Mouse (Mus musculus) gastrocnemius, adult 18-20 months (tissue): Measurements from ENCODE around the gene Avpr2. TPM values are rescaled to one million over a fixed set of nuclear protein-coding genes. Genes with fewer than 3 reads are reported as not detected.

Experiments used
- DNase-seq: peaks from one replicate; pipeline ENCODE4 v3.0.0; 2021; ENCODE audit warnings: low spot score
- total RNA-seq, 2 experiments: library from RNA; stranded (reverse); gene quantifications; 2 replicates each; pipeline ENCODE4 v1.2.3; 2021

Gene Avpr2
- total RNA-seq, 2 experiments from 2014 or later: not detected

DNA sequence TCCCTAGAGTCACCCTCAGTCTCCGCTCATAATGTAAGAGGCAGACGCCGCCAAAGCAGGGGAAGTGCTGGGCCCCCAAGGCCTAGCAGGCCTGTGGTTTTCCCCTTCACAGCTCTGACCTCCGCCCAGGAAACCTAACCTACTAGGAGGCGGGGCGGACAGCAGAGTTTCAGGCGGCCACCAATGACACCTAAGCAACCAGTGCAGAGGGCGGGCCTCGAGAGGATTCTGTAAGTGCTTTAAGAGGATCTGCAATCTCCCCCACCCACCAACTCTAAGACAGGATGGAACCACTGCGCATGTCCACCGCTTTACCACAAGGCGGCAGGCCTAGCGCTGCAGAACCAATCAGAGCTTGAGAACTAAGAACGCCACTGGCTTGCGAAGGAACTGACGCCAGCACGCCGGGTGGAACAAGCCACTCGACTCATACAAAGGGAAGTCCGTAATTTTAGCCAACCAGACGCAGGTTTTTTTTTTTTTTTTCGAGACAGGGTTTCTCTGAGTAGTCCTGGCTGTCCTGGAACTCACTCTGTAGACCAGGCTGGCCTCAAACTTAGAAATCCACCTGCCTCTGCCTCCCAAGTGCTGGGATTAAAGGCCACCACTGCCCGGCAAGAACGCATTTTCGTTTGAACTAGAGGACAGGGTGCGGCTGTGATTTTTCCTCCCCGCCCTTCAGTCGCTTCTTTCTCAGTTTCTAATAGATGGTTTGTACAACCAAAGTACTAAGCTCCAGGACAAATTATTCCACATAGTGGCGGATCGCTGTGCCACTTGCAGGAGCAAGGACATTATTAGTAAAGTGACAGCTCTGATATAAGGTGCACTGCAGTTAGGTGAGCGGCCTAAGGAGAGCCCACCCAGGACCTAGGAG is 23.2 kb downstream of the Avpr2 start:
- peak; percentile 91 for DNase-seq

DNA sequence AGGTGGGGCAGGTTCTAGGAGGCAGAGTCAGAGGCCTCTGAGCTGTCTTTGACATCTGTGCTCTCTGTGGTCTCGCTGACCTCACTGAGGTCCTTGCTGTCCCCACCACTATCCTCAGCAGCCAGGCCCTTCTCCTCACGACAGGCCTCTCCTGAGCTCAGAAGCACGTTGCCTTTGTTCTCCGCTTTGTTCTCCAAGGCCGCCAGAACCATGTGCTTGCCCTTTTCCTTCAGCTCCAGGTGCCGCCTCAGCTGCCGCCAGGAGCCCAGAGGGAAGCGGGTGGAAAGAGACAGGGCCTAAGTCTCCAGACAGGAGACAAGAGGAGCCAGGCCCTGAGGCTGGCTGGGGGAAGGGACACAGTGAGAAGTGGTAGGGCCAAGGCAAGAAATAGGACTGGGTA is 25.0 kb downstream of the Avpr2 start:
- no peak for DNase-seq

DNA sequence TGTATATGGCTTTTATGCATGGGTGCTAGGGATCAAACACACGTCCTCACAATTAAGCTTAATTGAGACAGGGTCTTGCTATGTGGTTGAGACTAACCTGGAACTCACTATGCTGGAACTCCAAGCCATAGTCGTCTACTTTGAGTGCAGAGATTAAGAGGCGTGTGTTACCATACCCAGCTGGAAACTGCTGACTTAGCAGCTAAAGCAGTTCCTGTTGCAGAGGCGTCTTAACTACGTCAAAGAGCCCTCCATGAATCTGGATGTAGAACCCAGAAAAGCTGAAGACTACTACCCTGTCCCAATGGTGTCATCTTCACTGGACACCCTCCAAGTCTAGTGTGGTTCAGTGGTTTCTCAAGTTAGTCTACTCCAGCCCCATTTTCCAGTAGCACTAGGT is 26.7 kb downstream of the Avpr2 start:
- no peak for DNase-seq

- DNase-seq: no peak
Observed at GRCm38 (mm10) chrX:73921285-73921822, 29.5 kb downstream of the Avpr2 start.

DNA sequence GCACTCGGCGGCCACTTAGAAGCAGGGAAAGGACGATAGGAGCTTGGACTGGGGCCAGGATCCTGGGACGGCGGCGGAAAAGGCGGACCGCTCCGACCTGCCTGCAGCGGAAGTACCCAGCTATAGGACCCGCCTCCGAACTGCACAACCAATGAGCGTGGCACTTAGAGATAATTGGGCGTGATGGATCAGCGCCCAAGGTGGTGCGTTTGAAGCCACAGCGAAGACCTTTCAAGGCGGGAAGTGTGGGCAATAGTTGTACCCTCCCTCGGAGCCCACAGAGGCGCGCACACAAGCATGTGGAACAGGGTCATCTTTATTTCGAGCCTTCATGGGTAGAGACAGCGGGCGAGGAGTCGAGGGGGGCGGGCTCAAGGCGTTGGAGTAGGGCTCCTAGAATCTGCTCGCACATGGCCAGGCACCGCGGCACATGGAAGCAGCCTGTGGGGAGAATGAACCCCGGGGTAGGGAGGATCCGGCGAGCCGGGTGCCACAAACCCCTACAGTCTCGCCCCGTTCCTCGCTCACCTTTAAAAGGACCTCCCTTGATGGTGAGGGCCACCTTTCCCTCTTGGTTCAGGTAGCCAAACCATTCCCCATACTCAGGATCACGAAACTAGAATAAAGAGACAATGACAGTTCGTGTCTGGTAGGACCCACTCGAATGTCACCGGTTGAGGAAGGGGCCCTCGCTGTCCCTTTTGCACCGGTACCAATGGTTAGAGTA is 30.1 kb downstream of the Avpr2 start, which contains the start of the genes Arhgap4 and Naa10:
Gene Arhgap4 (minus strand): TSS at position 48 of the 727 bp plus-strand sequence.
Gene Naa10 (minus strand): TSS at position 122 of the 727 bp plus-strand sequence.
- peak; percentile 87 for DNase-seq

- no peak for DNase-seq
Observed at GRCm38 (mm10) chrX:73922550-73922882, 30.6 kb downstream of the Avpr2 start.

DNA sequence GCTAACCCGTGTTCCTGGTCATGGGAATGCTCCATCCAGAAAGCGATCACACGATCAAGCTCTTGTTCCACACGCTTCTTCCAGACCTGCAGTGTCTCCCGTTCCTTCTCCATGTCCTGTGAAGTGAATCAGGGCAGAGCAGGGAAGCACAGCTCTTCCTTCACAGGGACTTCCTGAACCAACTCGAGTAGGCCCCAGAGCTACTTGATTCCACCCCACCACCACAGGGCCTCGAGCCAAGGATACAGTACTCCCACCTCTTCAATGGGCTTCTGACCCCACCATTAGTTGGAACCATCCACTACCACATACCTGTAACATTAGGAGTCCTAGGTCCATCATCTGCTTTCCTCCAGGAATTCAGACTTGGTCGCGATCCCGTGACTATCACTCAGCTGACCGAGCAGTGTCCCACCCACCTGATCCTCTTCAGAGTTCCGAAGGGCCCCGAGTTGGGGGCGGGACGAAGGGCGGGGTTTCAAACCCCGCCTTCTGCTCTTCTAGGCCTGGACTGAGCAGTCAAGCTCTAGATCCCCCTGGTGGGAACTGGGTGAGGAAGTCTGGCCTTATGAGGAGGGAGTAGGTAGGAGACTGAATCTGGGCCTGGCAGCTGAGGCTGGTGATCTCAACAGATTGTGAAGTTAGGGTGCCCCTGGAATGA is 38.6 kb downstream of the Avpr2 start, which contains the start of gene Renbp:
Gene Renbp (minus strand): TSS at position 449 of the 661 bp plus-strand sequence.
- peak; percentile 51 for DNase-seq

GRCm38 (mm10) chrX:73931871-73932270 is 40.0 kb downstream of the Avpr2 start:
- DNase-seq: no peak

DNA sequence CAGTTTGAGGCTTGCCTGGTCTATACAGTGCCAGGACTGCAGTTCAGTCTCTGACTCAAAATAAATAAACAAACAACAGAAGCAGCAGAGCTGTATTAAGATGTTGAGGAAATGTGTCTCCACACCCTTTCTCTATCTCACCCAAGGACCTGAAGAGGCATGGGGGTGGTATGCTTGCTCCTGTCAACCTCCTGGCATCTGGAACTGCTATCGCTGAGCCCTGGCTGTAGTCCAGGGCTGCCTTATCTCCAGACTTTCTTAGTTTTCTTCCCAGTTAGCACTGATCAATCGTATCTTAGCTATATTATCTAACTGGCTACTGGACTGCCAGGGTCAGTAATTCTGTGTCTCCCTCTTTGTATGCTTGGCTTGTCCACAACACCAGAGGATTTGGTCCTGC is 50.0 kb downstream of the Avpr2 start:
- no peak for DNase-seq

- no peak for DNase-seq
Observed at GRCm38 (mm10) chrX:73942294-73942693, 50.4 kb downstream of the Avpr2 start.

Other genes starting within 250 kb of the Avpr2 start
- gene Pnck, start 232.0 kb upstream of the Avpr2 start, total RNA-seq: 10 to 100 TPM in 1 of 2 experiments, 1 to 10 TPM in 1; 8.6 to 11.6 TPM
- gene Slc6a8, start 219.0 kb upstream of the Avpr2 start, total RNA-seq: 100 to 1,000 TPM; 108 to 141 TPM
- 10 to 100 TPM; 54.2 to 63.8 TPM for gene Bcap31, start 175.9 kb upstream of the Avpr2 start, total RNA-seq
- 10 to 100 TPM; 18.7 to 21.2 TPM for gene Abcd1, start 175.5 kb upstream of the Avpr2 start, total RNA-seq
- under 1 TPM; 0.68 to 0.69 TPM for gene Plxnb3, start 135.0 kb upstream of the Avpr2 start, total RNA-seq
- gene Srpk3, start 117.7 kb upstream of the Avpr2 start, total RNA-seq: 10 to 100 TPM; 34.1 to 35.2 TPM
- 100 to 1,000 TPM; 375 to 389 TPM for gene Idh3g, start 105.2 kb upstream of the Avpr2 start, total RNA-seq
- 10 to 100 TPM; 70.2 to 76.6 TPM for gene Ssr4, start 105.1 kb upstream of the Avpr2 start, total RNA-seq
- gene Pdzd4, start 67.1 kb upstream of the Avpr2 start, total RNA-seq: 1 to 10 TPM in 1 of 2 experiments, under 1 TPM in 1; 0.66 to 1.0 TPM
- 1 to 10 TPM; 1.5 to 2.7 TPM for gene L1cam, start 4.0 kb downstream of the Avpr2 start, total RNA-seq
- under 1 TPM; 0.33 to 0.43 TPM for gene Arhgap4, start 29.8 kb downstream of the Avpr2 start, total RNA-seq
- 10 to 100 TPM; 50.2 to 56.5 TPM for gene Naa10, start 29.8 kb downstream of the Avpr2 start, total RNA-seq
- 1 to 10 TPM; 1.6 to 2.0 TPM for gene Renbp, start 38.7 kb downstream of the Avpr2 start, total RNA-seq
- 10 to 100 TPM; 30.2 to 31.9 TPM for gene Hcfc1, start 74.3 kb downstream of the Avpr2 start, total RNA-seq
- gene Irak1, start 131.8 kb downstream of the Avpr2 start, total RNA-seq: 10 to 100 TPM; 35.6 to 36.1 TPM
- not detected for gene Opn1mw, start 235.4 kb downstream of the Avpr2 start, total RNA-seq
- 10 to 100 TPM; 27.7 to 29.2 TPM for gene Mecp2, start 243.3 kb downstream of the Avpr2 start, total RNA-seq